Mouse (Mus musculus): Measurements from ENCODE around the gene Tyk2.
A peak's percentile ranks its signal among the peaks of the same experiment; 100 is the strongest.

Gene Tyk2

GRCm38 (mm10) chr9:21131059-21131956 lies at the start of gene Tyk2:
Tyk2 (minus strand) TSS chr9:21131243.
- peak; percentile 96 for DNase-seq

- no peak for DNase-seq
These were observed 49.8 kb upstream of the Tyk2 start for GRCm38 (mm10) chr9:21180841-21181240.

- no peak for DNase-seq
These were observed 49.4 kb upstream of the Tyk2 start for GRCm38 (mm10) chr9:21180402-21180801.

- no peak for DNase-seq
These were observed 41.3 kb upstream of the Tyk2 start for GRCm38 (mm10) chr9:21172364-21172763.

GRCm38 (mm10) chr9:21169157-21169556 lies 38.1 kb upstream of the Tyk2 start:
- no peak for DNase-seq

GRCm38 (mm10) chr9:21168161-21169123 lies 37.4 kb upstream of the Tyk2 start:
- DNase-seq, result peak; percentile 73

GRCm38 (mm10) chr9:21167140-21168097 lies 36.4 kb upstream of the Tyk2 start:
- DNase-seq, result no peak

GRCm38 (mm10) chr9:21166516-21166915 lies 35.5 kb upstream of the Tyk2 start:
- no peak for DNase-seq

- DNase-seq, result peak; percentile 62
These were observed 35.0 kb upstream of the Tyk2 start for GRCm38 (mm10) chr9:21165952-21166451.

- peak; percentile 85 for DNase-seq
These were observed 34.3 kb upstream of the Tyk2 start, which contains the start of gene Pde4a for GRCm38 (mm10) chr9:21165041-21165951. Pde4a (plus strand) TSS chr9:21165714.

- DNase-seq, result peak; percentile 87
These were observed 33.0 kb upstream of the Tyk2 start for GRCm38 (mm10) chr9:21164072-21164471.

GRCm38 (mm10) chr9:21163086-21164050 lies 32.3 kb upstream of the Tyk2 start:
- DNase-seq, result peak; percentile 53

GRCm38 (mm10) chr9:21161209-21161909 lies 30.3 kb upstream of the Tyk2 start:
- DNase-seq, result peak; percentile 95

GRCm38 (mm10) chr9:21154787-21155186 lies 23.7 kb upstream of the Tyk2 start:
- DNase-seq, result no peak

GRCm38 (mm10) chr9:21153833-21154232 lies 22.8 kb upstream of the Tyk2 start:
- peak; percentile 31 for DNase-seq

- DNase-seq, result no peak
These were observed 22.3 kb upstream of the Tyk2 start for GRCm38 (mm10) chr9:21153331-21153730.

GRCm38 (mm10) chr9:21152715-21153114 lies 21.7 kb upstream of the Tyk2 start:
- peak; percentile 81 for DNase-seq

- peak; percentile 95 for DNase-seq
These were observed 18.8 kb upstream of the Tyk2 start, which contains the start of gene Cdc37 for GRCm38 (mm10) chr9:21149654-21150419. Cdc37 (minus strand) TSS chr9:21149982.

Measured in right cerebral cortex, adult 18-20 months (tissue).